17 mouse cellular contexts compared by ENCODE assay signal in genomic region chr7:111322901-111323300, GRCm38 (mm10).
DNase-seq lines count a peak whose midpoint lies in the region; ATAC-seq lines count a peak whose summit lies in the region.
"Had no signal": no experiment of that assay in that cellular context is flagged by ENCODE, and none has a peak within 500 bp of the region (broad histone marks: within the 10 kb centered on the region; RNA-seq: fewer than 3 reads in every experiment).

No protein-coding gene starts in this region.

- intact Hi-C loops in left cerebral cortex, postnatal 25 days (cut with DNase I), result loop anchor here (2.0 to 5.0 kb wide), 2 partner anchors 26 to 39 kb away; no protein-coding TSS in a partner anchor

- ATAC-seq in granulocyte monocyte progenitor cell, adult 5-6 weeks (replicated peaks; ENCODE audit: poor library complexity, severe bottlenecking), result no peak

- DNase-seq in left cerebral cortex, adult 18-20 months (ENCODE audit: low spot score in 2 of 2), result peak; percentile 69 to 81
- no peak for DNase-seq in left cerebral cortex, adult 11 months (ENCODE audit: low spot score)
- DNase-seq in layer of hippocampus, adult 18-20 months (ENCODE audit: low spot score in 2 of 2), result peak; percentile 44 to 78
- peak; percentile 47 to 94 for DNase-seq in left cerebral cortex, postnatal 25 days (ENCODE audit: low spot score in 2 of 2)
- DNase-seq in right cerebral cortex, postnatal 36 days (ENCODE audit: low spot score in 2 of 2), result peak; percentile 48 to 71
- no peak for DNase-seq in c-Kit-positive CD71-positive TER-119-positive erythroid progenitor cells, embryonic 14.5 days (ENCODE audit: low spot score)
- no peak for DNase-seq in cerebellum, adult 9-10 months
- DNase-seq: adrenal gland, postnatal 14 days; cerebellum, adult 9-11 months; gastrocnemius, postnatal 10 days; heart, adult 18-20 months; kidney, adult 18-20 months; kidney, postnatal 4 days; liver, embryonic 13.5 days; lung, adult 2 months; lung, postnatal 14 days had no signal

Comparison
In these comparisons a context has a peak if more than half of its experiments do, and no peak if none do; other contexts are left out.
1. DNase-seq: peak in left cerebral cortex, adult 18-20 months (2 of 2), layer of hippocampus, adult 18-20 months (2 of 2), left cerebral cortex, postnatal 25 days (2 of 2) and right cerebral cortex, postnatal 36 days (2 of 2); none in left cerebral cortex, adult 11 months (single experiment), c-Kit-positive CD71-positive TER-119-positive erythroid progenitor cells, embryonic 14.5 days (single experiment) and cerebellum, adult 9-10 months (single experiment).